Mouse (Mus musculus) cerebellum, postnatal 10 days (tissue): ENCODE results near the gene Ano10.
"Not testable (repeated sequence)": the region's sequence is repeated elsewhere in the genome, so short reads cannot be mapped to it uniquely, and the experiment has no call there.

Experiments used
- DNase-seq, 2 experiments: peaks; one replicate each; pipeline ENCODE4 v3.0.0; 2021; ENCODE audit warnings: mixed read lengths in 2 of 2

Ano10 gene

DNA sequence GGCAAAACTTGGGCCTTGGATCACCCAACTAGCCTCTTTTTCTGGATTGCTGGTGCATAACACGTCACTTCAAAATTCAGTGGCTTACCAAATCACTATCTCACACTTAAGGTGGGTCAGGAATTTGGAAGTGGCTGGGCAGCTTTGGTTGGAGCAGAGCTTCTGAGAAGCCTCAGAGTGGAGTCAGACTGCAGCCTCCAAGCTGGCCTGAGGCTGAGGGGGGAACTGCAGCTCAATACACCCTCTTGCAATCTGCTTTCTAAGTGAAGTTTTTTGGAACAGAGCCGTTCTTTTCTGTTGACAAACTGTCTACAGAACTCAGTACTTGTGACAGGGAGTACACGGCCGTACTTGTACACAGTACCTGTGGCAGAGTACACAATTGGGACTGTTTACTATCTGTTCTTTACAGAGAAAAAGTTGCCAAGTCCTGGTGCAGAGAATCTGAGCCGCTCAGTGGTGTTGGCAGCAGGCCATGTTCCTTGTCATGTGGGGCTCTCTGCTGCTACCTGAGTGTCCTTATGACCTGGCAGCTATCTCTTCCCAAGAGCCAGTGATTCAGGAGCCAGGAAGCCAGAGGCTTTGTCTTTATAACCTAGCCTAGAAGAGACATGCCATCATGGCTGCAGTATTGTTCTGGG, 99.1 kb downstream of the Ano10 start:
- DNase-seq = peak; percentile 83 to 84

GRCm38 (mm10) chr9:122193823-122194222, 100.4 kb downstream of the Ano10 start:
- no peak for DNase-seq

DNA sequence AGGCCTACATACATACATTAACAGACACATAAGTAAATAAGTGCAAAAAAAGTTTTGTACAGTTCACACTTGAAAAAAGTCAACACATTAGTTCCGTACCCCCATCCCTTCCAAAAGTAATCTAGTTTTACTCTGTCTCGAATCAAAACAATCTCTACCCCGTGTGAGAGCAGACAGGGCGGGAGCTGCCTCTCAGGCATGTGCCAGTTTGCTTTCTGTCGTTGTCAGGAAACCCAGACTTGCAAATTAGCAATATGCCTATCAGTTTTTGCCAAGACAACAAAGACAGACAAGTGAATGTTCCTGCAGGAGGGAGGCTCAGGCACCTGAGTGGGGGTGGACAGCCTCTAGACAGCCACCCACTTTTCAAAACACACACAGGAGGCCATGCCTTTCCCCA, 100.9 kb downstream of the Ano10 start:
- peak in 1 of 2 experiments; percentile 32 for DNase-seq

DNA sequence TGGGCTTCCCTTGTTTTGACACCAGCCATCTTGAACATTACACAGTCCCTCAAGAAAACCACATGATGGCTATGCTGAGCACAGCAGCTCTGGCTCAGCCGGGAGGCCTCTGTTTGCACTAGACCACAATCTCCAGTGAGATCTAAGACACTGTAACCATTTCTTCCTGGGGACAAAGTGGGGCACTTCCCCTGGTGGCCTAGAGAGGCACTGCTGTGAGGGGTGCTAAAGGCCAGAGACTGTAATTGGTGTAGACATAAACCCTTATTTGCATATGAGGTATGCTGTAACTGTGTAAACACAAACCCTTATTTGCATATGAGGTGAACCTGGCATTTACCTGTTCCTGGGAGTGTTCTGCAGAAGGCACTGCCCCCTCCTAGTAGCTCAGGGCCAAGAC, 105.5 kb downstream of the Ano10 start:
- DNase-seq = no peak

DNA sequence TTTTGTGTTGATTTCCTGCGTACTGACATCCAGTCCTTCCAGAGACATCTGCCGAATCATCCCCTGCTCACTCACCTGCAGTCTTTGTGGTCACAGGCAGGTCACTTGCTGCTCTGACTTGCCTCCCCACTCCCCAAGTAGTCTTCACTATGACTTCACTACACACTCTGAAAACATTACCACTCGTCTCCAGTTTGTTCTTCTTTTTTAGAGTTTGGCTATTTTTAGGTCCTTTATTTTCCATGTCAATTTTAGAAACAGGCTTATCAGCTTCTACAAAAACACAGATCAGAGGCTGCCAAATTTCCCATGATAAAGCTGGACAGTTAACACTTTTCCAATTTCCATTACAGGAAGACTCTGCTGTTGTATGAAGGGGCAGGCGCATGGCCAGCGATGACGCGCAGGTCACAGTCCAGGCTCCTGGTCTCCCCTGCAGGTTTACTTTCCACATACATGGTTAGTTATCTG, 106.7 kb downstream of the Ano10 start:
- DNase-seq = no peak

- no peak for DNase-seq
Observed at GRCm38 (mm10) chr9:122186643-122187226, 107.5 kb downstream of the Ano10 start.

- DNase-seq = no peak
Observed at GRCm38 (mm10) chr9:122185953-122186352, 108.3 kb downstream of the Ano10 start.

DNA sequence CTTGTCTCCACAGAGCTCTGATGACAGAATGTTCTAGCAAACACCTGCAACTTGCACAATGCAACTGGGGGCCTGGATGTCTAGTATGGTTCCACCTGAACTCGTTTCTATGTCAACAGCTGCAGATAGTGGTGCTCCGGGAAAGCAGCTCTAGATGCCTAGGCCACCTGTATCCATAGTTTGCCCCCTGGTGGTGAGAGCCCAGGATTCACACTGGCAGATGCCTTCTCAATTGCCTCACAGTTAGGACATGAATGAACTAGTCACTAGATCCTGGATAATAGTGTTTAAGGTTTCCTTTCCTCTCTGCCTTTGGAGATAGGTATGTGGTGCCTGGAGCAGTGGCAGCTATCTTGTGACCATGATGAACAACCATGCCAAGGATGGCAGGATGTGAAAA, 109.2 kb downstream of the Ano10 start:
- DNase-seq = peak; percentile 80

GRCm38 (mm10) chr9:122184329-122184728, 109.9 kb downstream of the Ano10 start:
- no peak for DNase-seq

GRCm38 (mm10) chr9:122183074-122183473, 111.1 kb downstream of the Ano10 start:
- no peak for DNase-seq

- no peak for DNase-seq
Observed at GRCm38 (mm10) chr9:122180105-122180504, 114.1 kb downstream of the Ano10 start.

DNA sequence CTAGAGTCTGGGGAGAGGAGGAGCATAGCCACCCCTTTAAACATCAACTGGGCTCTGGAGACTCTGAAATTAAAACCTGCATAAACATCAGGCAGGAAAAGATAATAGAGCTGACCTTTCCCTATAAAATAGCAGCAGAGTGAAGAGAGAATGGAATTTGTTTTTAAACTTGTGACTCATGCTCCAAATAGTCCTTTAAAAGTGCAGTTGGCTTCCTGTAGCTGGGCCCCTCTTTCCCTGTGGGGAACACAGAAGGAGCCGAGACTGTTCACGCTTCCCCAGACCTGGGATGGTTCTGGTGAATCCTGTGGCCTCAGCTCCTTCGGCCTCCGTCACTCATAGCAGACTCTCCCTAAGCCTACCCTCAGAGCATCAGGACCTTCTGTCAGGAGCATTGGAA, 115.8 kb downstream of the Ano10 start:
- DNase-seq = no peak

GRCm38 (mm10) chr9:122177256-122178220, 116.7 kb downstream of the Ano10 start:
- DNase-seq = peak; percentile 34 to 39

DNA sequence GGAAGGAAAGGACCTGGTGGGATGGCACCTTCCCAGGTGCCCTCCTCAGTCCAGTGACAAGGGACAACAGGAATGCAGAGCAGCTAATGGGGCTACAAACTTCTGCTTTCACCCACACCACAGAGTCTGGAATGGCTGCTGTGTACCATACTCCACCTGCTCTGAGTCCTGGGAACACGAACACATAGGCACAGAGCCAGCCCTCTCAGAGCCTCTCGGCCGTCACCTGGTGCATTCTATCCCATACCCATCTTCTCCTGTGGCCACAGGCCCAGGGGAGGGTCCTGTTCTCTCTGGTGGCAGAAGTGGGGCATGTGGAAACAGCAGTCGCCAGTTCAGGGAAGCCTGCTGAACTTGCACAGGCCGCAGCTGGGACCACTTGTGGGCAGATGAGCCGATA, 119.5 kb downstream of the Ano10 start:
- no peak for DNase-seq

DNA sequence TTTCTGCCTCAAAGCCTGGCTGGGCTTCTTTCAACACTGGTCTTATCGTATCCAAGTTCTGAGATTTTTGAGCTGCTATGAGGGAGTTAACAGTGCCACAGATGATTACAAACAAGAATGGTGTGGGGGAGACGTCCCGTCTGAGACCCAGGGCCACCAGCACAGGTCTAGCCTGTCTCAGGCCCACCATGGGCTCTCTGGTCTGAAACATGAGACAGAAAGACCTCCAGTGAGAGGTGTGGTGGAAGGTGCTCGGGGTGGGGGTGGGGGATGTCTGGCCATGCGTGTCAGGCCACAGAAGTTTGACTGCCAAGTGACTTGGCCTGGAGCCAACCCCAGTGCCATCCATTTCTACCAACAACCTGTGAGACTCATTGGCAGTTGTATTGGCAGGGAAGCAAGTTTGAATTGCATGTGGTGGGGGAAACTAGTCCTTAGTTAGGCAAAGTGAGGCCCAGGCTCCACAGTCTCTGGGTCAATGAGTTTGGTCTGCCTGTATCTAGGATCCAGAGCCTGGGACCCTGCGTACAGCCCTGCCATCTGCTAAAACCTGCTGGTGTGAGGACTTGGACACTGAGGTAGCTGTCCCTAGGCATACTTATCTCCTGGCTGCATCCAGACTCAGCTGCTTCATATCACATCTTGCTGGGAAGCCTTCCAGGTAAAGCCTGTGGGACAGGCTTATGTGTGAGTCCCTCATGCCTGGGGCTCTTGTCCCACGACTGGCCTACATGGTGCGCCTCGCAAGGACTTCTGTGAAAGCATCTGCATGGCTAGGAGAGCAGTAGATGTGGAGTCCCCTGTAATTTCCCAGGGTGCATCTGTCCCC, 120.6 kb downstream of the Ano10 start:
- DNase-seq = peak; percentile 81

DNA sequence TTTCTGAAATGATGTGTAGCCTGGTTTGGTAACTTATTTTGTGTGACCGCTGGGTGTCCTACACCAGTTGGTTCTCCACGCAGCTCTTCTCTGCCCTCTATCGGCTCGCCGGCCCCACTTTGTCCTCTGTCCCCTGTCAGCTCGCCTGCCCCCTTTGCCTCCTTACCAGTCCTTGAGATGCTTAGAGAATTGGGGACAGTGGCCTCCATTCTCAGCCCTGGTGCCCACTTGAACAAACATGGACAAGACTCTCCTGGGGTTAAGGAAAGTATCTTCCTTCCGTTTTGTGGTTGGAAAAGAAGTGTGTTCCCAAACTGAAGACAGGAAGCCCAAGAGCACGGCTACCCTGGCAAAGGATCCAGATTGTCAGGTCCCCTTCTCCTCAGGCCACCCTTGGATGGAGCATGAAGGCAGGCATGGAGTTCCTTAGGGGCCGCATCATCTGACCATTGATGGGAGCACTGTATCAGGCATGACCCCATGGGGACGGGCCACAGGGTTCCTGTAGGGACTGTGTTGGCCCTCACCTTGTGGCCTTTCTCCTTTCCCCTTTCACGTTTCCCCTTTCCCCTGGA, 121.5 kb downstream of the Ano10 start:
- DNase-seq = no peak

- DNase-seq = peak; percentile 79 to 80
Observed at GRCm38 (mm10) chr9:122169901-122170300, 124.3 kb downstream of the Ano10 start.

DNA sequence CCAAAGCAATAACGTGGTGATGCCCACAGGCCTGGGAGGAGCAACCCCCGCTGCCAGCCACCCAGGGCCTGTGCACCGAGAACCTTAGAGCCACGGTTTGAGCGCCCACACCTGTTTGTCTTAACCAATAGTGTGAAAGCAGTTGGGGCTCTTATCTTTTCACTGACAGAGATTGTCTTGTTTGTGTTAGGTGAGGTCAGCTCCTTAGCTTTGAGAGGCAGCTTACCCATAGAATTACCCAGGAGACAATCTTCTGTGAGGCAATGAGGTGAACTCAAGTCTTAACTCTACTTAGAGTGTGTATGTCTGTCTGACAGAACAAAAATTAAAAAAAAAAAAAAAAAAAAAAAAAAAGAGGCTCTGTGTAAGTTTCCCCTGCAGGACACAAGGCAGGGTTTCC, 126.5 kb downstream of the Ano10 start:
- DNase-seq = not testable (repeated sequence)

DNA sequence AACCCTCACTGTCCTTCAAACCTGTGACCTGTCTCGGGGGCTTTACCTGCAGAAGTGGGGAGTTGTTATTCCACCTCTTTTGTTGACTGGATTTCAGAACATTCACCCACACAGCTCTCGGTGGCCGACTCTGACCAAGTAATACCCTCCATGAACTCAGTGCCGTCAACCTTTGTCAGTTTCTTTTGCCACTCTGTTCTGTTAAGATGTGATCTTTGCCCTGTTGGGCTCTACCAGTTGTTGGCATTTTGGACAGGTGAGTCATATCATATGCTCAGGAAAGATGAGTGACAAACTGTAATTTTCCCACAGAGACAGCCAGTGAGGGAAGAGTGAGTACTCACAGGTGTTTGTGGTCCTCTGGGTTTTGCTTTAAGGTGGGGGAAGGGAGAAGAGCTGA, 129.7 kb downstream of the Ano10 start:
- DNase-seq = no peak

- DNase-seq = no peak
Observed at GRCm38 (mm10) chr9:122157079-122157441, 137.2 kb downstream of the Ano10 start.

GRCm38 (mm10) chr9:122156389-122157078, 137.7 kb downstream of the Ano10 start:
- no peak for DNase-seq

GRCm38 (mm10) chr9:122155193-122155592, 139.0 kb downstream of the Ano10 start:
- no peak for DNase-seq
